Mouse (Mus musculus): ENCODE measurements around the gene Smpd1.

DNA sequence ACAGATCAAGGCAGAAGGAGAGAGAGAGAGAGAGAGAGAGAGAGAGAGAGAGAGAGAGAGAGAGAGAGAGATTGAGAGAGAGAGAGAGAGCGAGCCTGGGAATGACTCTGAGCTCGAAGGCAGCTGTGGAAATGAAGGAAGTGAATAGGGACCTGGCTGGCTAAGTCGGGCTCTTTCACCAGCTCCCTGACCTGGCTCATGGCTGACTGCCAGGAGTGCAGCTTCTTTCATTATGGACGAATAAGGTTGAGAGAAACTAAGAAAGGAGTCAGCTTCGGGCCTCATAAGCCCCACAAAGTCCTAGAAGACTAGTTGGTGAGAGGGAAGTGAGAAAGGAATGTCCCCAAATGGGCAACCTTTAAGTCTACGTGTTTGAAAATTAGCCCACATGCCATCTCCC, 34.0 kb upstream of the Smpd1 start:
- TF ChIP-seq CTCF (IDR thresholded peaks at IDR 0.05; ENCODE audit: low read depth, low read length): no peak
- TF ChIP-seq POLR2A (IDR thresholded peaks at IDR 0.05; ENCODE audit: borderline replicate concordance, low read depth, low read length): no peak
